Mouse (Mus musculus) kidney, postnatal 0 days (tissue): ENCODE measurements around the gene Tap1. TPM values are rescaled to one million over a fixed set of nuclear protein-coding genes. Genes with fewer than 3 reads are reported as not detected.
A peak's percentile ranks its signal among the peaks of the same experiment; 100 is the strongest.
"Not testable (repeated sequence)": the region's sequence is repeated elsewhere in the genome, so short reads cannot be mapped to it uniquely, and the experiment has no call there.

ENCODE experiments used
- ATAC-seq: fragments of 200-750 bp; cut with Nextera tagmentation; replicated peaks from 2 replicates; pipeline ENCODE4 v1.8.0; 2017; ENCODE audit warnings: low read depth, moderate number of reproducible peaks, moderate TSS enrichment, moderate library complexity; ENCODE audit not compliant: low FRiP score
- DNase-seq: peaks from one replicate; pipeline ENCODE4 v3.0.0-alpha.2; 2016; ENCODE audit warnings: low spot score
- H3K27ac ChIP-seq: fragments of 300-500 bp; sonication (generic); 2 replicates; pipeline ENCODE4 v1.5.1; 2014; ENCODE audit warnings: mild to moderate bottlenecking
- H3K27me3 ChIP-seq: fragments of 300-500 bp; sonication (generic); 2 replicates; pipeline ENCODE4 v1.6.1; 2014; ENCODE audit warnings: low read length, mixed read lengths; ENCODE audit not compliant: insufficient read depth
- H3K36me3 ChIP-seq: fragments of 300-500 bp; sonication (generic); 2 replicates; pipeline ENCODE4 v1.6.1; 2014; ENCODE audit warnings: low read length, mixed read lengths; ENCODE audit not compliant: insufficient read depth
- H3K4me1 ChIP-seq: fragments of 300-500 bp; sonication (generic); replicated peaks from 2 replicates; pipeline ENCODE4 v1.6.1; 2014; ENCODE audit warnings: antibody characterized with exemption, low read length, mixed read lengths; ENCODE audit not compliant: insufficient read depth
- H3K4me2 ChIP-seq: fragments of 300-500 bp; sonication (generic); 2 replicates; pipeline ENCODE4 v1.6.1; 2014; ENCODE audit warnings: mild to moderate bottlenecking, low read length, moderate library complexity, mixed read lengths
- H3K4me3 ChIP-seq: fragments of 300-500 bp; sonication (generic); replicated peaks from 2 replicates; pipeline ENCODE4 v1.5.1; 2014; ENCODE audit warnings: low read depth, low read length
- H3K9ac ChIP-seq: fragments of 300-500 bp; sonication (generic); 2 replicates; pipeline ENCODE4 v1.6.1; 2014; ENCODE audit warnings: low read depth, low read length
- H3K9me3 ChIP-seq: fragments of 300-500 bp; sonication (generic); replicated peaks from 2 replicates; pipeline ENCODE4 v1.6.1; 2016; ENCODE audit warnings: low read length, inconsistent platforms, mixed read lengths
- CTCF ChIP-seq: IDR thresholded peaks from 2 replicates; pipeline ENCODE4 v1.5.1; 2016; ENCODE audit warnings: antibody characterized with exemption, low read depth, mild to moderate bottlenecking, moderate library complexity
- WGBS: fragments of 180-500 bp; shearing (Covaris S2); extraction: QIAGEN DNeasy Blood & Tissue Kit; methylation state at CpG from one replicate; pipeline ENCODE4 v1.1.7; 2014; 5-methylcytosine and 5-hydroxymethylcytosine counted together
- polyA plus RNA-seq: library from polyadenylated mRNA; unstranded; fragments of >200 nt; fragmentation: Nextera tagmentation; extraction: Ambion mirVana; gene quantifications from 2 replicates; pipeline ENCODE4 v1.2.1, GENCODE M21; 2015

Tap1 gene
- polyA plus RNA-seq, 1 experiment from 2014 or later = 8.8 TPM

- Histone ChIP-seq H3K9me3 (no peaks in the 10 kb centered on the region), H3K9ac (no peak overlapping the region), H3K4me3 (no peak overlapping the region), H3K27ac (0 out of 2 replicates have a peak overlapping the region, but pooled peaks have one; percentile 19), H3K27me3 (no peaks in the 10 kb centered on the region), H3K4me2 (peak overlapping the region; percentile 30; the same call in 1 of the 2 replicates), H3K4me1 (0 out of 2 replicates have a peak, but pooled peaks cover 14% of the 10 kb centered on the region), H3K36me3 (no peaks in the 10 kb centered on the region)
- TF ChIP-seq CTCF = no peak
- DNase-seq = no peak
- no peak; the same call in 1 of the 2 replicates for ATAC-seq
- 69% methylated on average over 7 of the region's 7 CpGs for WGBS
These were observed 44.8 kb upstream of the Tap1 start for GRCm38 (mm10) chr17:34142456-34143010.

GRCm38 (mm10) chr17:34143033-34143432, 44.3 kb upstream of the Tap1 start, which contains the start of gene H2-DMb2:
TSS of gene H2-DMb2 (plus strand) at chr17:34143307.
- DNase-seq (peak; percentile 54), ATAC-seq (no peak; the same call in 1 of the 2 replicates)
- Histone ChIP-seq H3K9me3 (no peaks in the 10 kb centered on the region), H3K4me1 (0 out of 2 replicates have a peak, but pooled peaks cover 14% of the 10 kb centered on the region), H3K9ac (no peak within 1 kb of the TSS), H3K27ac (0 out of 2 replicates have a peak within 1 kb of the TSS, but pooled peaks have one; percentile 19), H3K4me3 (no peak within 1 kb of the TSS), H3K27me3 (no peaks in the 10 kb centered on the region), H3K36me3 (no peaks in the 10 kb centered on the region), H3K4me2 (peak within 1 kb of the TSS; percentile 30; the same call in 1 of the 2 replicates)
- 11% methylated on average over 7 of the region's 7 CpGs for WGBS
- TF ChIP-seq CTCF = no peak

GRCm38 (mm10) chr17:34143461-34143860, 43.9 kb upstream of the Tap1 start:
- Histone ChIP-seq H3K4me2 (0 out of 2 replicates have a peak overlapping the region, but pooled peaks have one; percentile 30), H3K9ac (no peak overlapping the region), H3K9me3 (no peaks in the 10 kb centered on the region), H3K36me3 (no peaks in the 10 kb centered on the region), H3K4me1 (0 out of 2 replicates have a peak, but pooled peaks cover 14% of the 10 kb centered on the region), H3K27me3 (no peaks in the 10 kb centered on the region), H3K27ac (no peak overlapping the region), H3K4me3 (no peak overlapping the region)
- ATAC-seq = no peak
- no peak for TF ChIP-seq CTCF
- 58% methylated on average over 5 of the region's 5 CpGs for WGBS
- DNase-seq = no peak

GRCm38 (mm10) chr17:34144221-34144620, 43.1 kb upstream of the Tap1 start:
- not testable (repeated sequence) for H3K27ac ChIP-seq, H3K27me3 ChIP-seq, H3K4me3 ChIP-seq, DNase-seq, H3K9ac ChIP-seq, H3K9me3 ChIP-seq, H3K4me2 ChIP-seq, H3K36me3 ChIP-seq, ATAC-seq
- 0 out of 2 replicates have a peak, but pooled peaks cover 11% of the 10 kb centered on the region for H3K4me1 ChIP-seq
- 83% methylated on average over 4 of the region's 4 CpGs for WGBS

- Histone ChIP-seq H3K4me3 (no peak overlapping the region), H3K9ac (no peak overlapping the region), H3K27ac (no peak overlapping the region), H3K27me3 (no peaks in the 10 kb centered on the region), H3K4me2 (no peak overlapping the region), H3K4me1 (0 out of 2 replicates have a peak, but pooled peaks cover 8% of the 10 kb centered on the region), H3K36me3 (no peaks in the 10 kb centered on the region), H3K9me3 (no peaks in the 10 kb centered on the region)
- 0 out of 2 replicates have a peak, but pooled peaks have one; percentile 6 for ATAC-seq
- WGBS = 29% methylated on average over 3 of the region's 3 CpGs
- DNase-seq = no peak
- no peak for TF ChIP-seq CTCF
These were observed 42.4 kb upstream of the Tap1 start for GRCm38 (mm10) chr17:34144960-34145371.

- no peaks in the 10 kb centered on the region for H3K4me1 ChIP-seq
These were observed 34.4 kb upstream of the Tap1 start, which contains the start of gene H2-DMb1 for GRCm38 (mm10) chr17:34152923-34153322. TSS of gene H2-DMb1 (plus strand) at chr17:34153072.

More at GRCm38 (mm10) chr17:34152923-34153322, 34.4 kb upstream of the Tap1 start, which contains the start of gene H2-DMb1:
- H3K9ac ChIP-seq = no peak within 1 kb of the TSS
- no peak within 1 kb of the TSS for H3K4me3 ChIP-seq
- DNase-seq = peak; percentile 91
- H3K4me2 ChIP-seq = peak within 1 kb of the TSS; percentile 36
- no peaks in the 10 kb centered on the region for H3K27me3 ChIP-seq
- no peak for TF ChIP-seq CTCF
- 49% methylated on average over 4 of the region's 4 CpGs for WGBS
- H3K9me3 ChIP-seq = no peaks in the 10 kb centered on the region
- no peaks in the 10 kb centered on the region for H3K36me3 ChIP-seq
- ATAC-seq = peak; percentile 88
- H3K27ac ChIP-seq = no peak within 1 kb of the TSS
